Mouse (Mus musculus) megakaryocyte, embryonic 14.5 days (primary cell): ENCODE results near the gene Lin9.

ENCODE experiments used
- FLI1 ChIP-seq: IDR thresholded peaks from 2 replicates; pipeline ENCODE4 v1.6.1; 2012; ENCODE audit warnings: low read length, inconsistent platforms, mixed read lengths
- GATA1 ChIP-seq: IDR thresholded peaks from 3 replicates; pipeline ENCODE4 v1.6.1; 2012; ENCODE audit warnings: mixed read lengths, low read length, inconsistent platforms, borderline replicate concordance

GRCm38 (mm10) chr1:180719483-180719882, 78.5 kb downstream of the Lin9 start:
- TF ChIP-seq GATA1 (no peak), FLI1 (no peak)
